Mouse (Mus musculus) G1E (cell line): Measurements from ENCODE around the gene Lgals12. TPM values are rescaled to one million over a fixed set of nuclear protein-coding genes. Genes with fewer than 3 reads are reported as not detected.

ENCODE experiments used
- ATAC-seq: 2 replicates; pipeline ENCODE4 v1.8.0; 2016; ENCODE audit warnings: mild to moderate bottlenecking; ENCODE audit not compliant: insufficient number of reproducible peaks, poor library complexity, low FRiP score, severe bottlenecking; ENCODE audit errors: extremely low read depth
- DNase-seq: peaks from one replicate; pipeline ENCODE4 v3.0.0; 2012; ENCODE audit warnings: low spot score
- H3K27me3 ChIP-seq: 2 replicates; pipeline ENCODE4 v1.6.1; 2012; ENCODE audit warnings: mild to moderate bottlenecking, low read length, inconsistent platforms; ENCODE audit not compliant: insufficient read depth
- H3K36me3 ChIP-seq: replicated peaks from 2 replicates; pipeline ENCODE3; 2012; ENCODE audit warnings: mild to moderate bottlenecking, inconsistent platforms
- H3K4me1 ChIP-seq: 2 replicates; pipeline ENCODE4 v1.6.1; 2012; ENCODE audit warnings: low read depth, low read length, inconsistent platforms, mixed read lengths; ENCODE audit not compliant: insufficient read depth
- H3K4me3 ChIP-seq: 2 replicates; pipeline ENCODE4 v1.5.1; 2012; ENCODE audit warnings: low read depth, mild to moderate bottlenecking, inconsistent platforms, low read length, moderate library complexity, mixed read lengths
- H3K9me3 ChIP-seq: replicated peaks from 2 replicates; pipeline ENCODE4 v1.6.1; 2012; ENCODE audit warnings: inconsistent platforms
- CTCF ChIP-seq: IDR thresholded peaks from 2 replicates; pipeline ENCODE4 v1.5.1; 2012; ENCODE audit warnings: low read depth, low read length, inconsistent platforms, mixed read lengths
- GATA1 ChIP-seq: IDR thresholded peaks from 2 replicates; pipeline ENCODE4 v1.6.1; 2012; ENCODE audit warnings: borderline replicate concordance, low read length, inconsistent platforms, mixed read lengths
- GATA2 ChIP-seq: IDR thresholded peaks from 2 replicates; pipeline ENCODE4 v1.6.1; 2012; ENCODE audit warnings: low read depth, low read length, inconsistent platforms, borderline replicate concordance
- POLR2AphosphoS5 ChIP-seq: IDR thresholded peaks from 2 replicates; pipeline ENCODE4 v1.6.1; 2012; ENCODE audit warnings: low read depth, low read length, inconsistent platforms; ENCODE audit not compliant: insufficient replicate concordance
- TAL1 ChIP-seq: conservative IDR thresholded peaks from 2 replicates; pipeline ENCODE4 v1.6.1; 2012; ENCODE audit warnings: low read depth, low read length, inconsistent platforms, mixed read lengths
- polyA plus RNA-seq: library from polyadenylated mRNA; stranded (reverse); fragments of >175 nt; gene quantifications from 2 replicates; pipeline ENCODE4 v1.2.3, GENCODE M21; 2012
- total RNA-seq, 2 experiments: library from RNA; stranded (forward) in 1 of 2; stranded (reverse) in 1 of 2; fragments of 200-1000 nt in 1 of 2; fragments of >200 nt in 1 of 2; fragmentation: Nextera tagmentation in 1 of 2; gene quantifications; 2 replicates each; pipeline ENCODE4 v1.2.3; 2014 to 2017

The Lgals12 gene
- total and polyA plus RNA-seq, 3 experiments: not detected

GRCm38 (mm10) chr19:7568364-7568763, 38.6 kb downstream of the Lgals12 start:
- Histone ChIP-seq H3K27me3 (peaks cover 3% of the 10 kb centered on the region), H3K4me1 (no peaks in the 10 kb centered on the region), H3K9me3 (no peaks in the 10 kb centered on the region), H3K36me3 (no peaks in the 10 kb centered on the region), H3K4me3 (no peak overlapping the region)
- no peak for DNase-seq
- no peak for ATAC-seq
- TF ChIP-seq POLR2AphosphoS5: no peak
- TF ChIP-seq TAL1: no peak
- TF ChIP-seq CTCF: no peak
- no peak for TF ChIP-seq GATA2
- no peak for TF ChIP-seq GATA1

- Histone ChIP-seq H3K4me1 (no peaks in the 10 kb centered on the region), H3K27me3 (peaks cover 3% of the 10 kb centered on the region), H3K36me3 (no peaks in the 10 kb centered on the region), H3K4me3 (no peak overlapping the region), H3K9me3 (no peaks in the 10 kb centered on the region)
- DNase-seq: no peak
- no peak for ATAC-seq
- TF ChIP-seq TAL1: no peak
- TF ChIP-seq POLR2AphosphoS5: no peak
- no peak for TF ChIP-seq GATA1
- no peak for TF ChIP-seq GATA2
- TF ChIP-seq CTCF: no peak
Observed at GRCm38 (mm10) chr19:7566826-7567225, 40.2 kb downstream of the Lgals12 start.

GRCm38 (mm10) chr19:7564457-7564856, 42.5 kb downstream of the Lgals12 start:
- TF ChIP-seq TAL1 (no peak), GATA1 (no peak), GATA2 (no peak), CTCF (no peak), POLR2AphosphoS5 (no peak)
- H3K9me3 ChIP-seq: no peaks in the 10 kb centered on the region
- H3K27me3 ChIP-seq: peaks cover 9% of the 10 kb centered on the region
- no peaks in the 10 kb centered on the region for H3K4me1 ChIP-seq
- ATAC-seq (no peak), DNase-seq (no peak)
- no peaks in the 10 kb centered on the region for H3K36me3 ChIP-seq
- H3K4me3 ChIP-seq: no peak overlapping the region

- no peak for TF ChIP-seq GATA2
- no peak for TF ChIP-seq GATA1
- no peak for TF ChIP-seq POLR2AphosphoS5
- no peak for TF ChIP-seq CTCF
- no peak for TF ChIP-seq TAL1
- DNase-seq (no peak), ATAC-seq (no peak)
- Histone ChIP-seq H3K36me3 (no peaks in the 10 kb centered on the region), H3K4me1 (no peaks in the 10 kb centered on the region), H3K9me3 (no peaks in the 10 kb centered on the region), H3K27me3 (peaks cover 15% of the 10 kb centered on the region), H3K4me3 (no peak overlapping the region)
Observed at GRCm38 (mm10) chr19:7563676-7564075, 43.3 kb downstream of the Lgals12 start.

GRCm38 (mm10) chr19:7562601-7563129, 44.3 kb downstream of the Lgals12 start:
- Histone ChIP-seq H3K27me3 (peaks cover 16% of the 10 kb centered on the region), H3K4me1 (no peaks in the 10 kb centered on the region), H3K9me3 (no peaks in the 10 kb centered on the region), H3K4me3 (no peak overlapping the region), H3K36me3 (no peaks in the 10 kb centered on the region)
- DNase-seq (no peak), ATAC-seq (no peak)
- no peak for TF ChIP-seq GATA2
- TF ChIP-seq CTCF: no peak
- TF ChIP-seq GATA1: no peak
- no peak for TF ChIP-seq TAL1
- no peak for TF ChIP-seq POLR2AphosphoS5

GRCm38 (mm10) chr19:7561456-7561855, 45.5 kb downstream of the Lgals12 start:
- H3K36me3 ChIP-seq: no peaks in the 10 kb centered on the region

GRCm38 (mm10) chr19:7559986-7560385, 47.0 kb downstream of the Lgals12 start:
- Histone ChIP-seq H3K4me3 (no peak overlapping the region), H3K9me3 (no peaks in the 10 kb centered on the region), H3K27me3 (peaks cover 20% of the 10 kb centered on the region), H3K36me3 (no peaks in the 10 kb centered on the region), H3K4me1 (no peaks in the 10 kb centered on the region)
- ATAC-seq: no peak
- no peak for TF ChIP-seq POLR2AphosphoS5
- TF ChIP-seq CTCF: no peak
- no peak for TF ChIP-seq GATA2
- TF ChIP-seq TAL1: no peak
- TF ChIP-seq GATA1: no peak
- DNase-seq: no peak

More at GRCm38 (mm10) chr19:7561456-7561855, 45.5 kb downstream of the Lgals12 start:
- Histone ChIP-seq H3K27me3 (peaks cover 20% of the 10 kb centered on the region), H3K4me3 (no peak overlapping the region), H3K9me3 (no peaks in the 10 kb centered on the region), H3K4me1 (no peaks in the 10 kb centered on the region)
- no peak for TF ChIP-seq CTCF
- TF ChIP-seq GATA1: no peak
- TF ChIP-seq TAL1: no peak
- TF ChIP-seq GATA2: no peak
- no peak for TF ChIP-seq POLR2AphosphoS5
- ATAC-seq (no peak), DNase-seq (no peak)
